Mouse (Mus musculus) heart, embryonic 15.5 days (tissue): ENCODE measurements around the gene Plxna1. TPM values are rescaled to one million over a fixed set of nuclear protein-coding genes. Genes with fewer than 3 reads are reported as not detected.

Source experiments
- ATAC-seq: fragments of 200-750 bp; cut with Nextera tagmentation; replicated peaks from 2 replicates; pipeline ENCODE4 v1.8.0; 2017; ENCODE audit warnings: low read depth, moderate TSS enrichment; ENCODE audit not compliant: insufficient number of reproducible peaks, insufficient read depth, low FRiP score
- H3K27ac ChIP-seq: fragments of 300-500 bp; sonication (generic); 2 replicates; pipeline ENCODE4 v1.5.1; 2015; ENCODE audit warnings: mild to moderate bottlenecking, inconsistent platforms
- H3K27me3 ChIP-seq: fragments of 300-500 bp; sonication (generic); 2 replicates; pipeline ENCODE4 v1.6.1; 2015; ENCODE audit warnings: inconsistent platforms
- H3K36me3 ChIP-seq: fragments of 300-500 bp; sonication (generic); 2 replicates; pipeline ENCODE4 v1.6.1; 2015; ENCODE audit warnings: mild to moderate bottlenecking, inconsistent platforms
- H3K4me1 ChIP-seq: fragments of 300-500 bp; sonication (generic); replicated peaks from 2 replicates; pipeline ENCODE4 v1.6.1; 2015; ENCODE audit warnings: inconsistent platforms
- H3K4me2 ChIP-seq: fragments of 300-500 bp; sonication (generic); 2 replicates; pipeline ENCODE4 v1.6.1; 2015; ENCODE audit warnings: inconsistent platforms, mild to moderate bottlenecking, moderate library complexity
- H3K4me3 ChIP-seq: fragments of 300-500 bp; sonication (generic); 2 replicates; pipeline ENCODE4 v1.5.1; 2015; ENCODE audit warnings: mild to moderate bottlenecking, inconsistent platforms
- H3K9ac ChIP-seq: fragments of 300-500 bp; sonication (generic); 2 replicates; pipeline ENCODE4 v1.6.1; 2015; ENCODE audit warnings: mild to moderate bottlenecking, inconsistent platforms
- H3K9me3 ChIP-seq: fragments of 300-500 bp; sonication (generic); replicated peaks from 2 replicates; pipeline ENCODE4 v1.6.1; 2016; ENCODE audit warnings: inconsistent platforms
- WGBS: fragments of 180-500 bp; shearing (Covaris S2); methylation state at CpG from one replicate; pipeline ENCODE4 v1.1.7; 2015; ENCODE audit warnings: mixed read lengths; 5-methylcytosine and 5-hydroxymethylcytosine counted together
- polyA plus RNA-seq: library from polyadenylated mRNA; unstranded; fragments of >200 nt; fragmentation: Nextera tagmentation; extraction: Ambion mirVana; gene quantifications from 2 replicates; pipeline ENCODE4 v1.2.1, GENCODE M21; 2015

Gene Plxna1
- polyA plus RNA-seq, 1 experiment from 2014 or later = 10.0 TPM

- no peaks in the 10 kb centered on the region for H3K9me3 ChIP-seq
- ATAC-seq = no peak
- H3K27me3 ChIP-seq = no peaks in the 10 kb centered on the region
- peaks cover 60% of the 10 kb centered on the region for H3K36me3 ChIP-seq
- no peak overlapping the region for H3K27ac ChIP-seq
- no peak overlapping the region for H3K9ac ChIP-seq
- H3K4me2 ChIP-seq = no peak overlapping the region
- H3K4me3 ChIP-seq = no peak overlapping the region
- H3K4me1 ChIP-seq = no peaks in the 10 kb centered on the region
- WGBS = 81% methylated on average over 4 of the region's 4 CpGs
Measured at GRCm38 (mm10) chr6:89328634-89329033, 33.8 kb downstream of the Plxna1 start.

- H3K4me1 ChIP-seq = no peaks in the 10 kb centered on the region
- no peaks in the 10 kb centered on the region for H3K9me3 ChIP-seq
- no peak for ATAC-seq
- no peak overlapping the region for H3K4me2 ChIP-seq
- H3K27ac ChIP-seq = no peak overlapping the region
- H3K27me3 ChIP-seq = no peaks in the 10 kb centered on the region
- 68% methylated on average over 15 of the region's 15 CpGs for WGBS
- H3K36me3 ChIP-seq = peaks cover 62% of the 10 kb centered on the region
- H3K9ac ChIP-seq = no peak overlapping the region
- H3K4me3 ChIP-seq = no peak overlapping the region
Measured at GRCm38 (mm10) chr6:89327746-89328491, 34.5 kb downstream of the Plxna1 start.

GRCm38 (mm10) chr6:89324842-89325241, 37.6 kb downstream of the Plxna1 start:
- no peak for ATAC-seq
- H3K36me3 ChIP-seq = peaks cover 57% of the 10 kb centered on the region
- H3K4me3 ChIP-seq = no peak overlapping the region
- no peaks in the 10 kb centered on the region for H3K27me3 ChIP-seq
- no peaks in the 10 kb centered on the region for H3K9me3 ChIP-seq
- H3K4me2 ChIP-seq = no peak overlapping the region
- no peaks in the 10 kb centered on the region for H3K4me1 ChIP-seq
- no peak overlapping the region for H3K9ac ChIP-seq
- 83% methylated on average over 4 of the region's 4 CpGs for WGBS
- H3K27ac ChIP-seq = no peak overlapping the region

- Histone ChIP-seq H3K4me3 (no peak overlapping the region), H3K27ac (no peak overlapping the region), H3K36me3 (peaks cover 11% of the 10 kb centered on the region), H3K9me3 (no peaks in the 10 kb centered on the region), H3K4me1 (peaks cover 4% of the 10 kb centered on the region; the same call in 1 of the 2 replicates), H3K27me3 (no peaks in the 10 kb centered on the region), H3K4me2 (no peak overlapping the region), H3K9ac (no peak overlapping the region)
- WGBS = 56% methylated on average over 4 of the region's 4 CpGs
- ATAC-seq = no peak
Measured at GRCm38 (mm10) chr6:89315263-89315662, 47.2 kb downstream of the Plxna1 start.

GRCm38 (mm10) chr6:89311518-89311917, 50.9 kb downstream of the Plxna1 start:
- ATAC-seq = no peak
- Histone ChIP-seq H3K9me3 (no peaks in the 10 kb centered on the region; the same call in 1 of the 2 replicates), H3K36me3 (no peaks in the 10 kb centered on the region), H3K4me2 (no peak overlapping the region), H3K9ac (no peak overlapping the region), H3K4me1 (peaks cover 4% of the 10 kb centered on the region; the same call in 1 of the 2 replicates), H3K27me3 (no peaks in the 10 kb centered on the region), H3K27ac (no peak overlapping the region), H3K4me3 (no peak overlapping the region)
- 62% methylated on average over 2 of the region's 2 CpGs for WGBS

- Histone ChIP-seq H3K4me3 (no peak overlapping the region), H3K4me2 (no peak overlapping the region), H3K27me3 (no peaks in the 10 kb centered on the region), H3K4me1 (peaks cover 4% of the 10 kb centered on the region; the same call in 1 of the 2 replicates), H3K9me3 (no peaks in the 10 kb centered on the region; the same call in 1 of the 2 replicates), H3K27ac (no peak overlapping the region), H3K9ac (no peak overlapping the region), H3K36me3 (no peaks in the 10 kb centered on the region)
- no peak for ATAC-seq
- 43% methylated on average over 9 of the region's 9 CpGs for WGBS
Measured at GRCm38 (mm10) chr6:89310236-89310635, 52.2 kb downstream of the Plxna1 start.

- H3K27me3 ChIP-seq = no peaks in the 10 kb centered on the region
- WGBS = 69% methylated on average over 6 of the region's 6 CpGs
- no peaks in the 10 kb centered on the region; the same call in 1 of the 2 replicates for H3K9me3 ChIP-seq
- no peak overlapping the region for H3K27ac ChIP-seq
- no peaks in the 10 kb centered on the region for H3K36me3 ChIP-seq
- no peak overlapping the region for H3K4me3 ChIP-seq
- H3K4me2 ChIP-seq = no peak overlapping the region
- no peak for ATAC-seq
- H3K9ac ChIP-seq = no peak overlapping the region
- peaks cover 4% of the 10 kb centered on the region; the same call in 1 of the 2 replicates for H3K4me1 ChIP-seq
Measured at GRCm38 (mm10) chr6:89308213-89308973, 54.0 kb downstream of the Plxna1 start.

- H3K9me3 ChIP-seq = no peaks in the 10 kb centered on the region; the same call in 1 of the 2 replicates
- H3K4me1 ChIP-seq = no peaks in the 10 kb centered on the region
- H3K4me2 ChIP-seq = no peak overlapping the region
- no peak overlapping the region for H3K9ac ChIP-seq
- no peak overlapping the region for H3K27ac ChIP-seq
- 65% methylated on average over 3 of the region's 3 CpGs for WGBS
- no peak for ATAC-seq
- H3K4me3 ChIP-seq = no peak overlapping the region
- no peaks in the 10 kb centered on the region for H3K36me3 ChIP-seq
- H3K27me3 ChIP-seq = no peaks in the 10 kb centered on the region
Measured at GRCm38 (mm10) chr6:89304375-89305058, 57.9 kb downstream of the Plxna1 start.

- ATAC-seq = no peak
- Histone ChIP-seq H3K4me1 (no peaks in the 10 kb centered on the region), H3K27me3 (no peaks in the 10 kb centered on the region), H3K27ac (no peak overlapping the region), H3K36me3 (no peaks in the 10 kb centered on the region), H3K4me2 (no peak overlapping the region), H3K9me3 (no peaks in the 10 kb centered on the region), H3K9ac (no peak overlapping the region), H3K4me3 (no peak overlapping the region)
- WGBS = 69% methylated on average over 9 of the region's 9 CpGs
Measured at GRCm38 (mm10) chr6:89299818-89300217, 62.6 kb downstream of the Plxna1 start.

GRCm38 (mm10) chr6:89296909-89297695, 65.3 kb downstream of the Plxna1 start:
- no peak overlapping the region for H3K4me2 ChIP-seq
- WGBS = 69% methylated on average over 15 of the region's 15 CpGs
- no peak overlapping the region for H3K9ac ChIP-seq
- H3K4me1 ChIP-seq = no peaks in the 10 kb centered on the region
- no peak overlapping the region for H3K27ac ChIP-seq
- H3K36me3 ChIP-seq = no peaks in the 10 kb centered on the region
- no peaks in the 10 kb centered on the region for H3K27me3 ChIP-seq
- H3K4me3 ChIP-seq = no peak overlapping the region
- H3K9me3 ChIP-seq = no peaks in the 10 kb centered on the region
- ATAC-seq = no peak
